Mouse (Mus musculus) c-Kit-negative CD71-positive TER-119-positive erythroid progenitor cells, embryonic 14.5 days (primary cell): ENCODE results near the gene Itga11.
"Not testable (repeated sequence)": the region's sequence is repeated elsewhere in the genome, so short reads cannot be mapped to it uniquely, and the experiment has no call there.

Experiments
- DNase-seq: peaks from one replicate; pipeline ENCODE4 v3.0.0-alpha.2; 2013; ENCODE audit warnings: low read depth, low spot score

Itga11 gene

DNA sequence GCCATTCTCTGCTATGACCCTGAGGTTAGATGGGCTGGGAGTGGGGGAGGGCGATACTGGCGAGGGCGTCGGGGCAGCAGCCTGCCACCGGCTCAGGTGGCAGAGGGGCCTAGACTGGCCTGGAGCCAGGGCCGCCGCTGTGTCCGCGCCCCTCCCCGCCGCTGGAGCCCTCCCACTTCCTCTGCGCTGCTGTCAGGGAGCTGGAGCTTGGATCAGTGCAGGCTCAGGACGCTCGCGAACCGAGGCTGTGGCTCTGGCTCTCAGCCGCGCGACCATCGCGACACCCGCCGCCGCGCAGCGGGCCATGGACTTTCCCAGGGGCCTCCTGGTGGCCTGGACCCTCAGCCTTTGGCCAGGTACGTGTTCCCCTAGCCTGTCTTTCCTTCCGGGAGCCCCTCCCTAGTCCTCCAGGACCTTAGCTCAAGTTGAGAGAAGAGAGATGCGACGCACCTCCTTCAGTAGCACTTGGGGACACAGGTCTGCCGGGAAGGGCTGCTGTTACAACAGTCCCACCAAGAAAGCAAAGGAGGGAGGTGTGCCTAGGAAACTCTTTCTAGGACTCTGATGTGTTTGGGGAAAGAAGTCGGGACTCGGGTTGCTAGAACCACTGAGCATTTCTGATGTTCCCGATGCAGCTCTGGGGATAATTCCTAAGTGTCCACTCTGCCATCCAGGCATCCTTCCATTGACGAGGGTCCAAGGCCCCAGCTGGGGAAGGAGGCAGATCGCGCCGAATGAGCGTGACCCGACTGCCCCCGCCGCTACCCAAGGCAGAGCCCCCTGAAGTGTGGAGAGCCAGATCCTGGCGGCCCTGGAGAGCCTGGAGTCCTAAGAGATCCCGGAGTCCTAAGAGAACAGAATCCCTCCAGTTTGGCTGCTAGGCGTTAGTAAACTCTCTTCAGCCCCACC lies at the start of gene Itga11:
TSS of gene Itga11 (plus strand) at position 186 of the 909 bp plus-strand sequence.
- DNase-seq, result no peak

DNA sequence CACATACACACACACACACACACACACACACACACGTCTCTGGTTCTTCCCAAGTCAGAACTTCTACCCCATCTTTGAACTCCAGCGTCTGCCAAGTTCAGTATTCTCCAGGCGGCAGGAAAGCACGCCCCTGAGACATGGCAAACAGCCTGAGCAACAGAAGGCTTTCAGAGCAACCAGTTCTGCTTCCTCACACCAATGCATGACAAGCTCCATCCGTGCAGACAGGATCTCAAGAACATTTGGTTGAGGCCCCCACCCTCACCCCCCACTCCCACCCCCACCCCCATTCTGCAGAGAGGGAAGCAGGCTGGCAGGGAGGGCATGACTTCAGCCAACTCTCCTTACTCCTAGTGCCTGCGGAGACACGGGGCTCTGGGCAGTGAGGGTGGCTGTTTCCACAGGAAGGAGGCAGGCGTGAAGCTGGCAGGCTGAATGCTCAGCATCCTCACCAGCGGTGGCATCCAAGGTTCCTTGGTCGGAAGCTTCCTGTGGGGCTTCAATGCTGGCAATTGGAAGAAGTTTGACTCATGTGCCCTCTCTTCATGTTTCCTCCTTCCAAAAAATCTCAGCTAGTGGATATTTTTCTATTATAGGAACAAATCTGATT lies 46.9 kb upstream of the Itga11 start:
- no peak for DNase-seq

GRCm38 (mm10) chr9:62632392-62632791 lies 45.2 kb upstream of the Itga11 start:
- no peak for DNase-seq

GRCm38 (mm10) chr9:62638045-62638444 lies 39.6 kb upstream of the Itga11 start:
- DNase-seq, result no peak

DNA sequence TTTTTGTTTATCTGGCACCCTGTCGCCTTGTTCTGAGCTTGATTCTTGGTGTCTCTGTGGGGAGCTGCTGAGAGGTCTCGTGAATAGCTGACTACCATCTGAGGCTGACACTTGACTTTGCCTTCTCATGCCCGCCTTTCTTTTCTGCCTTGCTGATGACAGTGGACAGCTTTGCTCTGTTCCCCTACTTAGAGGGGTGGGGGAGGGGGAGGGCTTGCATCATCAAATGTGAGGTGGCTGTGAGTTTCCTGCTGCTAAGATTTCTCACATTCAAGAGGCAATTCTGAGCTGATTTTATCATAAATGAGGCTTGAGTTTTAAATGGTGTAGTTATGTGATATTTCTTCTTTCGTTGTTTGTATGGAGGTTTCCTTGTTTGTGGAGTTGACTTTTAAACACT lies 37.9 kb upstream of the Itga11 start:
- DNase-seq, result no peak

DNA sequence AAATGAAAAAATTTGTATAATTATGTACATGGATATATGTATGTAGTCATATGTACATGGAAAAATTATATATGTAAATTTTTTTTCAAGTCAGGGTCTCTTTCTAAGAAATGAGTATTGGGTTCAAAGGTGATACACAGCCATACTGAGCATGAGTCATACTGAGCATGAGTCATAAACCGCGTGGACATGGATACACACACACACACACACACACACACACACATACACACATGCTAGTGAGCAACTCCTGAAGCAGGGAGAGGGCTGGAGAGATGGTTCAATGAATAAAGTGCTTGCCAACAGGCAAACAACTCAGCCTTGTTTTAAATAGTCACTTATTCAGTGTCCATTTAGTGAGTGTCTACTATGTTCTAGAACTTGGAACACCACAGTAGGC lies 37.4 kb upstream of the Itga11 start:
- no peak for DNase-seq

DNA sequence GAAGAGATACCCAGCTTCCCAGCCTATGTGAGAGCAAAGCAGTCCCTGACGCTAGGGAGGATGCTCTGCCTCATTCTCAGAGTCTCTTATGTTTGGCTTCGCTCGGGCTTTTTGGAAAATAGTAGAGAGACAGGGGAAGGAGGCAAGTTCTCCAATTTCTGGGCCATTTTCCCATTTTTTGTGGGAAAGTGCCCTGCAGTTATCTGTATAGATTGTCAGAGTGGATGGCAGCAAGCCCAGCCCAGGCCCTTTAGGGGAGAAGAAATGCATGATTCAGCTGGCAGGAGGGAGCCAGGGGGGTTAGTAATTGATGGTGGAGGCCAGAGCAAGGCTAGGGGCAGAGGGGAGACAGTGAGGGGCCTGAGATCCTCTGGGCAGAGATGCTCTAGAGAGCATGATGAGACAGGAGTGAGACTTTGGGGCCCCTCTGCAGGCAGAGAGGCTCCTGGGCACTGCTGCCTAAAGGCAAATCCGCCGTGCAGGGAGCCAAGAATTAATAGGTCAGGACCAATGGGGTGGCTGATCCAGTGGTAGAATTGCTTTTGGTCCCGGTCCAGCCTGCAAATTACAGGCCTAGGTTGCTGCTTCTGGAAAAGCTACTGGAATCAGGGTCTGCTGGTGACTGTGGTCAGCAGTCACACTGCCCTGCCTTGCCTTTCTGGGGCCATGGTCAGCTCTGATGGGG lies 31.8 kb upstream of the Itga11 start:
- no peak for DNase-seq

DNA sequence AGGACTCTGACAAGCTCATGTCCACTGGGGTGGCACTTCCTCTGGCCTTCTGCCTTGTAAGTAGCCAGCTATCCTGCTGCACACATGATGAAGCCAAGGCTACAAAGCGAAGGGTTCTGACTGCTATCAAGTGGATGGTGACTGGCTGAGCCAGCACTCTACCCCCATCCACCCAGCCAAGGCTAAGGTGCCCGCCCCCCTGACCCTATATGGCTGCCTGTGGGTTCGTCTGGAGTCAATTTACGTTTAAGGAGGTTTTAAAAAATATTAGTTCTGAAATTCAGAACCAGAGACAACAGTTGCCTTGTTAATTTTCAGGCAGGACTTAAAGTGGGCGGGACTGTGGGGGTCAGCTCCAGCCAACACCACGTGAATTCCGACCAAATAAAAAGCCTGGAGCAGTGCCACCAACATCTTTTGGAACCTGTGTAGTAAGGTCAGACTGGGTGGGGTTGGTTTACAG lies 30.9 kb upstream of the Itga11 start:
- no peak for DNase-seq

DNA sequence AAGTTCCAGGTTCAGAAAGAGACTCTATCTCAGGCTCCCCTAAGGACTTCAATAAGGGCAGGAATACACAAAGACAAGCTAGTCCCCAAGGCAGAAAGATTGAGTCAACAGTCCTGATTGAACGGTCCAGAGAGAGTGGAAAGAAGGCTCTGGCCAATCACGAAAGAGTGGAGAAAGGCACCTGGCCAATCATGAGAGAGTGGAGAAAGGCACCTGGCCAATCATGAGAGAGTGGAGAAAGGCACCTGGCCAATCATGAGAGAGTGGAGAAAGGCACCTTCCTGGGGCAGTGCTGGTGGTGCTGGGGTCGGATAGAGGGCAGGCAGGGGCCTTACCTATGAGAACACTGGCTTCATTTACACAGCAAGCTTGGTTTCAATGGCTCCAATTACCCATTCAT lies 28.2 kb upstream of the Itga11 start:
- DNase-seq, result no peak

GRCm38 (mm10) chr9:62650764-62651163 lies 26.9 kb upstream of the Itga11 start:
- no peak for DNase-seq

GRCm38 (mm10) chr9:62654336-62654735 lies 23.3 kb upstream of the Itga11 start:
- no peak for DNase-seq

DNA sequence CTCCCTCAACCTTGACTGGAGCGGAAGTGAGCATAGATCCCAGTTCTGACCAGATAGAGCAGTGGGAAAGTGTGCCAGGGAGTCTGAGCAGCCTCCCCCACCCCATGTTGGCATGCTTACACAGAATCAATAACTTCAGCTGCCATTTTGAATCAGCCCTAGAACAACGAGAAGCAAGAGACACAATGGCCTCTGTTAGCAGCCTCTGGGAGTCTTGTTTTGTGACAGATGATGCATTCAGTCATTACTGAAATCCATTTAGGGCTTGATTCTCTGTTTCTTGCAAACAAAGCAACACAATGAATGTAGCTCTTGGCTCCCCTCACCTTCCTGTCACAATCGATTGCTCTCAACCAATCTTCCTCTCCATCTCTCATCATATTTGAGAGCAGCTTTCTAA lies 19.6 kb upstream of the Itga11 start:
- DNase-seq, result no peak

- no peak for DNase-seq
Measured at GRCm38 (mm10) chr9:62659026-62659425, 18.6 kb upstream of the Itga11 start.

- not testable (repeated sequence) for DNase-seq
Measured at GRCm38 (mm10) chr9:62660971-62661370, 16.7 kb upstream of the Itga11 start.

DNA sequence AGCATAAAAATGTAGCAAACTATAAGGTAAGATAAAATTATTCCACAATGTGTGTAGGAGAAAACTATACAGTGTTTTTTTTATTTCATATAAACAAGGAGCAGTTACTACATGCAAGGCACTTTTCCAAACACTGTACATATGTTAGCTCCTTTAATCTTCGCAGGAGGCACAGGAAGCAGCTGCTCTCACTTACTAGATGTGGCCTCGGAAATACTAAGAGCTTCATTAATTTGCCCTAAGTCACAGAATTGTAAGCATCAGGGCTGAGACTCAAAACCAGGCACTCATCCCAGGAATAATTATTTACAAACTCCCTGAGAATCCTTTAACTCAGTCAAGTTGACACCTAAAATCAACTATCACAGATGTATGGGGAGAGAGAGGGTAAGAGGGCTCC lies 14.2 kb upstream of the Itga11 start:
- no peak for DNase-seq

DNA sequence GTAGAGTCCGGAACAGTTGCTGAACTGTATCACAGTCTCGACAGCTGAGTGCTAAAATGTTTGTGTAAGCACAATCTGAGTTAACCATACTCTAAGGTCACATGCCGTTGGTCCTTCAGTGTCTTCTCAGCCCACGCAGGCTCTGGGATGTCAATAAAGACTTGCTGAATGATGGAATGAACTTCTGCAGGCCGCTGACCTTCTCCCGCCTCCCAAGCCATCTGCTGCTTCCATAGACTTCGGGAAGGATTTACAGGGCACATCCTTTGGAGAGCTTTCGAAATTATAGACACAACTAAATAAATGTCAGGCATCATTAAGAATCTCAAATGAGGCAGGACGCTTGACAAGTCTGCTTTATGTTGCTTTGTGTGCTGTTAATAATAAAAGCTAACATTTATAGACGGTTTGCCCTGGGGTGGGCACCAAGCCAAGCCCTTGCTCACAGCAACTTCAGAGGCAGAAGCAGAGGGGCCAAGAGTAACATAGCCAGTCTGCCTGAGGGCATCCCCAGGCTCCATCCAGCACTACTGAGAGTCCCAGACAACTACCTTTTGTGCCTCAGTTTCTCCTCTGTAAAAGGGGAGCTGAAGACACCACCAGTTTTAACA lies 13.4 kb upstream of the Itga11 start:
- no peak for DNase-seq

GRCm38 (mm10) chr9:62665892-62666291 lies 11.7 kb upstream of the Itga11 start:
- DNase-seq, result no peak

DNA sequence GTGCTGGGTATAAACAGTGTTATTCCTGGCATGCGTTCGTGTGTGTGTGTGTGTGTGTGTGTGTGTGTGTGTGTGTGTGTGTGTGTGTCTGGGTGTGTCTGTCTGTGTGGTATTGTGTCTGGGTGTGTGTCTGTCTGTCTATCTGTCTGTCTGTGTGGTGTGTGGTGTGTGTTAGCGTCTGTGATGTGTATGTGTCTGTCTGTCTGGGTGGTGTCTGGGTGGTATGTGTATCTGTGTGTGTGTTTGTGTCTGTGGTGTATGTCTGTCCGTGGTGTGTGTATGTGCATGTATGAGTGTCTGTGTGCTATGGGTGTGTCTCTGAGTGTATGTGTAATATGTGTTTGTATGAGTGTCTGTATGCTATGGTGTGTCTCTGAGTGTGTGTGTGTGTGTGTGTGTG lies 9.1 kb upstream of the Itga11 start:
- DNase-seq, result no peak

DNA sequence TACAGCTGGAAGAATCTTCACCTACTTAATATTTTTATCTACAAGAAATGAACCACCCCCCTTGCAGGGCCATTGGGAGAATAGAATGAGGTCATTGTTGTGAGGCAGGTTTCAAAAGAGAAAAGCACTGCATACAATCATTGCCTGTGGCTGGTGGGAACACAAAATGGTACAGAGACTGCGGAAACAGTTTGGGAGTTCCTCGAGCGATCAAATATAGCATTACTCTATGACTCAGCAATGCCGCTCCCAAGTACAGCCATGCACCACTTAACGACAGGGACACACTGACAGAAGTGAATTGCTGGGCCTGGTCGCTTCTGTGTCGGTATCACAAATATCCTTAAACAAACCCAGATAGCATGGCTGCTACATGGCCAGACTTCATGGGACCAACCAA lies 4.4 kb upstream of the Itga11 start:
- no peak for DNase-seq

DNA sequence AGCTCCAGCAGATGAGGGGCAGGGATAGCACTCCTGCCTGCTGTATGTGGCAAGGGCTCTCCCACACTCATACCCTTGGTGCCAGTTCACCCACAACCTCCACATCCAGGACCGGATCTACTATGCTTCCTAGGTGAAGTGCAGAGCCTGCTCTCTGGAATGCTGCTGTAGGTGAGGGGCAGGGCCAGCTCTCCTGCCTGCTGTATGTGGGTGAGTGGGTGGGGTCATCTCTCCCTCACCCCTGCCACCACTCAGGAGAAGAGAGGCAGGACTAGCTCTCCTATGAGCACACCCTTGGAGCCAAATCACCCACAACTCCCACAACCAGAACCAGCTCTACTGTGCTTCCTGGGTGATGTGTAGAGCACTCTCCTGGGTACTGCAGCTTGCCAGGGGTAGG lies 2.5 kb upstream of the Itga11 start:
- DNase-seq, result no peak

DNA sequence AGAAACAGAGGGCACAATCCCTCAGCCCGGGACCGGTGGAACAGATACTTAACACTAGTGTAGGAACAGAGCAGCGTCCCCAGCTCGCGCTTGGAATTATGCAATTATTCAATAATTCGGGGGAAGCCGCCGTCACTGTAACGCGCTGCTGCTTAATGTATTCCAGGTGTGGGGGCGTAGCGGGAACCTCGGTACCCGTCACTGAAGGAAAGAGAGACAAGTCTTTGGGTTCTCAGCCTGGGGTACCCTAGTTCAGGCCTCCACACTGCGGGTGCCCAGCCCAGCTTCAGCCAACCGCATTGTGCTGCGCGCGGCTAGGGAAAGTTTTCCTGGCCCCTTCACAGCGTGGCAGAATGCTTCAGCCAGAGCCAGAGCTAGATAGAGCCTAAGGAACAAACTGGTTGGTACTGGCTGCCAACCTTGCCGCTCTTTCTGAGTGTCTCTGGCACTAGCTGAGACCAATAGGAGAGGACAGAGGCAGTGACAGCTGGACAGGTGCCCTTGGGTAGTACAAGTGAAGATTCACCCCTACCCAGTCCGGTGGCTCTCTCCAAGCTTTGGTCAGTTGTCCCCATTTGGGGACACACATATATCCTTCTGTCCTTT lies 1.0 kb downstream of the Itga11 start:
- no peak for DNase-seq

DNA sequence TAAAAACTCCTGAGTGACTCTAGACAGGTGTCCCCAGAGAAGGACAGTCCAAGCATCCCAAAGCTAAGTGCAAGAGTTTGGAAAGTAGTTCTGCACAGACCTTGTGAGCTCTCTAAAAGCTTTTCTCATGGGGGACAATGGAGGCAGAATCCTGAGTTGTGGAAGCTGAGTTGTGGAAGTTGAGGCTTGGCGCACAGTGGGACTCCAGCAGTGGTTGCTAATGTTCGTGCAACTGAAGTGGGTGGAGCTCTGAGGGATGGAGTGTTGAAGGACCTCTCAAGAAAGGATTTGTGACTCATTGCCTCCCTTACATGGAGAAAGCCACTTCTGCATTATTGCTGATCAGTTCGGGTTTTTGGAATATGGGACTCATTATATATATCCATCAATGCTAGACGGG lies 1.8 kb downstream of the Itga11 start:
- no peak for DNase-seq
